Mouse (Mus musculus) stomach, embryonic 16.5 days (tissue): ENCODE results near the gene Tyrobp. TPM values are rescaled to one million over a fixed set of nuclear protein-coding genes. Genes with fewer than 3 reads are reported as not detected.

ENCODE experiments used
- ATAC-seq: fragments of 200-750 bp; cut with Nextera tagmentation; 2 replicates; pipeline ENCODE4 v1.8.0; 2017; ENCODE audit warnings: moderate number of reproducible peaks, moderate TSS enrichment; ENCODE audit not compliant: insufficient read depth, low FRiP score
- H3K27ac ChIP-seq: fragments of 300-500 bp; sonication (generic); 2 replicates; pipeline ENCODE4 v1.5.1; 2014; ENCODE audit warnings: low read length
- H3K27me3 ChIP-seq: fragments of 300-500 bp; sonication (generic); 2 replicates; pipeline ENCODE4 v1.6.1; 2014; ENCODE audit warnings: low read length, control low read depth, mixed read lengths; ENCODE audit not compliant: control insufficient read depth, insufficient read depth
- H3K36me3 ChIP-seq: fragments of 300-500 bp; sonication (generic); 2 replicates; pipeline ENCODE4 v1.6.1; 2014; ENCODE audit warnings: low read length; ENCODE audit not compliant: control insufficient read depth, insufficient read depth
- H3K4me1 ChIP-seq: fragments of 300-500 bp; sonication (generic); 2 replicates; pipeline ENCODE4 v1.6.1; 2014; ENCODE audit warnings: low read length, control low read depth, mixed read lengths; ENCODE audit not compliant: control insufficient read depth, insufficient read depth
- H3K4me2 ChIP-seq: fragments of 300-500 bp; sonication (generic); 2 replicates; pipeline ENCODE4 v1.6.1; 2014; ENCODE audit warnings: low read depth, low read length, mixed read lengths
- H3K4me3 ChIP-seq: fragments of 300-500 bp; sonication (generic); replicated peaks from 2 replicates; pipeline ENCODE4 v1.5.1; 2014; ENCODE audit warnings: mild to moderate bottlenecking, low read length
- H3K9ac ChIP-seq: fragments of 300-500 bp; sonication (generic); 2 replicates; pipeline ENCODE4 v1.6.1; 2014; ENCODE audit warnings: low read length
- H3K9me3 ChIP-seq: fragments of 300-500 bp; sonication (generic); replicated peaks from 2 replicates; pipeline ENCODE4 v1.6.1; 2016; ENCODE audit warnings: low read length, control low read depth; ENCODE audit not compliant: control insufficient read depth
- WGBS: fragments of 180-500 bp; shearing (Covaris S2); extraction: QIAGEN DNeasy Blood & Tissue Kit; methylation state at CpG from one replicate; pipeline ENCODE4 v1.1.7; 2014; 5-methylcytosine and 5-hydroxymethylcytosine counted together
- polyA plus RNA-seq: library from polyadenylated mRNA; unstranded; fragments of >200 nt; fragmentation: Nextera tagmentation; extraction: Ambion mirVana; gene quantifications from 2 replicates; pipeline ENCODE4 v1.2.1, GENCODE M21; 2015

Tyrobp gene
- 71.0 and 75.8 TPM in 2 replicates for polyA plus RNA-seq

GRCm38 (mm10) chr7:30413596-30413995, at the start of gene Tyrobp:
Tyrobp (plus strand) TSS chr7:30413760.
- Histone ChIP-seq H3K9ac (no peak within 1 kb of the TSS), H3K36me3 (no peaks in the 10 kb centered on the region), H3K27ac (peak within 1 kb of the TSS; percentile 24; the same call in 1 of the 2 replicates), H3K4me3 (0 out of 2 replicates have a peak within 1 kb of the TSS, but pooled peaks have one; percentile 1), H3K9me3 (no peaks in the 10 kb centered on the region), H3K27me3 (no peaks in the 10 kb centered on the region), H3K4me2 (no peak within 1 kb of the TSS), H3K4me1 (no peaks in the 10 kb centered on the region)
- no peak for ATAC-seq
- WGBS = 55% methylated on average over 5 of the region's 5 CpGs

GRCm38 (mm10) chr7:30367466-30367865, 46.1 kb upstream of the Tyrobp start:
- Histone ChIP-seq H3K27me3 (no peaks in the 10 kb centered on the region), H3K4me2 (no peak overlapping the region), H3K27ac (no peak overlapping the region), H3K9me3 (no peaks in the 10 kb centered on the region), H3K4me3 (no peak overlapping the region), H3K4me1 (peaks cover 5% of the 10 kb centered on the region), H3K36me3 (no peaks in the 10 kb centered on the region), H3K9ac (no peak overlapping the region)
- WGBS = 60% methylated on average over 2 of the region's 2 CpGs
- no peak for ATAC-seq

DNA sequence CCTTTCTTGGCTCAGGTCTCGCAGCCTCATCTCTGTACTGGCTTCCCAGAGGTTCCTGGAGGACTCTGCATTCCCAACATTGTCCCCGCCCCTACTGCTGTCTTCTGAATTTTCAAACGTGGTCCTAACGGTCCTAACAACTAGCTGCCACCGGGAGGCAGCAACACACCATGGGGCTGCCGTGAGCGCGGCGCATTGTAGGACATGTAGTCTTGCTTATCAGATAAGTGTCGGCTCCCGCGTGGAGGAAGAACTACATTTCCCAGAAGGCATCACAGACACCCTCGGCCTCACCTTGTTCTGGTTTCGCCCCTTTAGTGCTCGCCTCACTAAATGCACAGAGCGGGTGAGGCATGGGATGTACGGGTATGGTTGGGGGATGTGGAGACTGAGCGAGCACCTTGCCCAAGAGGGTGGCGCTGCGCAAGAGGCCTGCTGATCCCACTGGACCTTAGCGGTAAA, 40.0 kb upstream of the Tyrobp start:
- Histone ChIP-seq H3K4me2 (peak overlapping the region; percentile 70), H3K9ac (peak overlapping the region; percentile 80), H3K9me3 (no peaks in the 10 kb centered on the region), H3K4me3 (peak overlapping the region; percentile 60), H3K27ac (0 out of 2 replicates have a peak overlapping the region, but pooled peaks have one; percentile 34), H3K4me1 (peaks cover 4% of the 10 kb centered on the region), H3K27me3 (no peaks in the 10 kb centered on the region), H3K36me3 (no peaks in the 10 kb centered on the region)
- peak; percentile 99 for ATAC-seq
- whole genome bisulfite sequencing = under 1% methylated on average over 21 of the region's 21 CpGs

- H3K4me3 ChIP-seq = no peak overlapping the region
- 48% methylated on average over 5 of the region's 5 CpGs for WGBS
- ATAC-seq = no peak
These were observed 33.5 kb upstream of the Tyrobp start for GRCm38 (mm10) chr7:30380061-30380460.

DNA sequence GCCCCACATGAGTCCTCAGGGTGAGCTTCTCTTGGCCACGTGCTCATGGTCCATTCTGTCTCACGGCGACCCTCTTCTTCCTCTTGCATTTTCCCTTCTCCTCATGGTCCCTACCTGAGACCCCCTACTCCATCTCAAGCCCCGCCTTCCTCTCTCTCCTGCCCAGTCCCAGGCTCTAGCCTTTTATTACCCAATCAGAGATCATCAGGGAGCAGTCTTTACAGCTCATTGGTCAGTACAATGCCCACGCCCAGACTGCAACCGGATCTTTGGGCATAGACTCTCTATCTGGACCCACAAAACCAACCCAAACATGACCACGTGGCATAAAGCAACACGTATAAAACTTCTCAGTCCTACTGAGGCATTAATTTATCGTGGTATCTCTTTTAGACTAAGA, 29.5 kb upstream of the Tyrobp start:
- H3K4me3 ChIP-seq = no peak overlapping the region
- H3K9me3 ChIP-seq = no peaks in the 10 kb centered on the region
- no peak for ATAC-seq
- H3K27ac ChIP-seq = no peak overlapping the region
- no peaks in the 10 kb centered on the region for H3K4me1 ChIP-seq
- WGBS = 81% methylated on average over 9 of the region's 9 CpGs
- no peaks in the 10 kb centered on the region for H3K27me3 ChIP-seq
- H3K9ac ChIP-seq = no peak overlapping the region
- no peaks in the 10 kb centered on the region for H3K36me3 ChIP-seq
- H3K4me2 ChIP-seq = no peak overlapping the region

More at GRCm38 (mm10) chr7:30380061-30380460, 33.5 kb upstream of the Tyrobp start:
- Histone ChIP-seq H3K4me2 (no peak overlapping the region), H3K9me3 (no peaks in the 10 kb centered on the region), H3K27ac (no peak overlapping the region), H3K27me3 (no peaks in the 10 kb centered on the region), H3K36me3 (no peaks in the 10 kb centered on the region), H3K9ac (no peak overlapping the region), H3K4me1 (peaks cover 4% of the 10 kb centered on the region; the same call in 1 of the 2 replicates)

DNA sequence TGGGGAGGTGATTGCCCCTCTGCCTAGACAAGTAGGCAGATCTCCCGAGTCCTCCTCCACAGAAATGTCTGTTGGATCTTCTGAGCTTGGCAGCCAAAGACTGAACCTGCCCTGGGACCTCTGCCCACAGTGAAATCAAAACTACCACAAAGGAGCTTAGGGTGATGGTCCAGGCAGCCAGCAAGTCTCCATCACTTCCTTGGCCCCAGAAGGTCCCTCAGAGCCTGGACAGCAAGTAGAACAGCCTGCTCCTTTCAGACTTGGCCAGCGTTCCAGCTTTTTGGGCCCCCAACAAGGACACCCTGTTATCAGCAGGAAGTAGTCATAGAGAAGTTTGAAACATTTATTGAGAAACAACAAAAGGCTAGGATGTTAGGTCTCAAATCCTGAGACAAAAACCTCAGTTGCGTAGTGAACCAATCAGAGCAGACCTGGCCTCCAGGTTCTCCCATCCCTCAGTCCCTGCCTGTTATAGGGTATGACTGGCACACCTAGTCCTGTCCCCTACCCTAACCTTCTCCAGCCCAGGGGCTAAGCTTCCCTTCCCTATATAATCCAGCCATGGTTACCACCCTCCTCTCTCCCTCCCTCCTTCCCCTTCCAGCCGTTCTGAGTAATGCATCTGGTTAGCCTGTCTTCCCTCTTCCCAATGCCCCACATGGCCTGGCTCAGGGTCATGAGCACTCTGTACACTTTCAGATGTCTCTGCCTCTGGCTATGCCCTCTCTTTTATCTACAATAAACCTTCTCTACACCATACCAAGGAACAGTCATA, 20.6 kb upstream of the Tyrobp start:
- H3K27me3 ChIP-seq = no peaks in the 10 kb centered on the region
- ATAC-seq = 0 out of 2 replicates have a peak, but pooled peaks have one; percentile 33
- no peaks in the 10 kb centered on the region for H3K4me1 ChIP-seq
- WGBS = 57% methylated on average over 4 of the region's 4 CpGs
- H3K4me3 ChIP-seq = no peak overlapping the region
- H3K36me3 ChIP-seq = no peaks in the 10 kb centered on the region
- H3K27ac ChIP-seq = no peak overlapping the region
- H3K9me3 ChIP-seq = no peaks in the 10 kb centered on the region
- no peak overlapping the region for H3K4me2 ChIP-seq
- no peak overlapping the region for H3K9ac ChIP-seq

GRCm38 (mm10) chr7:30393631-30394030, 19.9 kb upstream of the Tyrobp start:
- peak overlapping the region; percentile 18; the same call in 1 of the 2 replicates for H3K27ac ChIP-seq
- H3K4me3 ChIP-seq = no peak overlapping the region
- H3K4me2 ChIP-seq = no peak overlapping the region
- WGBS = 83% methylated on average over 4 of the region's 4 CpGs
- no peaks in the 10 kb centered on the region for H3K36me3 ChIP-seq
- H3K9ac ChIP-seq = no peak overlapping the region
- no peaks in the 10 kb centered on the region for H3K9me3 ChIP-seq
- no peak for ATAC-seq
- H3K4me1 ChIP-seq = no peaks in the 10 kb centered on the region
- no peaks in the 10 kb centered on the region for H3K27me3 ChIP-seq

DNA sequence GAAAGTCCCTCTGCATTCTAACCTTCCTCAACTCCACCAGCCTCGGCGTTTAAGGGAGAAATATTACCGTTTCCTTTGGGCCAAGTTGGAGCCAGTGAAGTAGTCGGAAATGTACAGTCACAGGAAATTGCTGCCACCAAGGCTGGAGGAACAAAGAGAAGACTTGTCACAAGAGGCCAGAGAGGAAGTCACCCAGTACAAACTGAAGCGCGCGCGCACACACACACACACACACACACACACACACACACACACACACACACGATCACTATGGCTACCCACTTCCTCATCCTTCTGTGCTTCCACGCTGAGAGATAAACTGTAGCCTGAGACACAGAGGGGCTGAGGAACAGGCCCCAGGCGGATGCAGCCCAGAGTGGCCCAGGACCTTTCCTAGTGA, 19.2 kb upstream of the Tyrobp start:
- Histone ChIP-seq H3K27ac (peak overlapping the region; percentile 18; the same call in 1 of the 2 replicates), H3K9ac (no peak overlapping the region), H3K36me3 (no peaks in the 10 kb centered on the region), H3K4me2 (no peak overlapping the region), H3K27me3 (no peaks in the 10 kb centered on the region), H3K4me1 (no peaks in the 10 kb centered on the region), H3K4me3 (no peak overlapping the region), H3K9me3 (no peaks in the 10 kb centered on the region)
- ATAC-seq = 0 out of 2 replicates have a peak, but pooled peaks have one; percentile 33
- WGBS = 54% methylated on average over 11 of the region's 11 CpGs

DNA sequence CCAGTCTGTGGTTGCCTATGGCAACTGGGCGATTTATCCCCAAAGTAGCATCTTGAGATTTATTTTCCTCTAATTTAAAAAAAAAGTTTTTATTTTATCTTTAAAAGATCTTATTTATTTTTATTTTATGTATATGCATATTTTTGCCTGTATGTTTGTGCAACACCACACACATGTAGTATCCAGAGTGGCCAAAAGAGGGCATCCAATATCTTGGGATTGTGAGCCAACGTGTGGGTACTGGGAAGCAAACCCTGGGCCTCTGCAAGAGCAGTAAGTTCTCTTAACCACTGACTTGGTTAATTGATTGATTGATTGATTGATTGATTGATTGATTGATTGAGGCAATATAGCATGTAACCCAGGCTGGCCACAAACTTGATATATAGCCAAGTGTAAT, 18.7 kb upstream of the Tyrobp start:
- H3K9me3 ChIP-seq = no peaks in the 10 kb centered on the region
- H3K36me3 ChIP-seq = no peaks in the 10 kb centered on the region
- no peak overlapping the region for H3K4me3 ChIP-seq
- H3K9ac ChIP-seq = no peak overlapping the region
- H3K4me2 ChIP-seq = no peak overlapping the region
- ATAC-seq = no peak
- WGBS = 56% methylated on average over 2 of the region's 2 CpGs
- no peak overlapping the region for H3K27ac ChIP-seq
- H3K27me3 ChIP-seq = no peaks in the 10 kb centered on the region
- no peaks in the 10 kb centered on the region for H3K4me1 ChIP-seq
